Mouse (Mus musculus) midbrain, embryonic 14.5 days (tissue): ENCODE measurements around the gene Slc5a2. TPM values are rescaled to one million over a fixed set of nuclear protein-coding genes. Genes with fewer than 3 reads are reported as not detected.

ENCODE experiments used
- ATAC-seq: fragments of 200-750 bp; cut with Nextera tagmentation; 2 replicates; pipeline ENCODE4 v1.8.0; 2017; ENCODE audit warnings: moderate number of reproducible peaks, moderate library complexity; ENCODE audit not compliant: low FRiP score, low TSS enrichment
- DNase-seq: peaks from one replicate; pipeline ENCODE4 v3.0.0-alpha.2; 2015
- H3K27ac ChIP-seq: fragments of 300-500 bp; sonication (generic); replicated peaks from 2 replicates; pipeline ENCODE4 v1.5.1; 2014; ENCODE audit warnings: mild to moderate bottlenecking, low read depth, low read length, moderate library complexity
- H3K27me3 ChIP-seq: fragments of 300-500 bp; sonication (generic); 2 replicates; pipeline ENCODE4 v1.6.1; 2014; ENCODE audit warnings: low read length, control low read depth, mixed read lengths; ENCODE audit not compliant: control insufficient read depth, insufficient read depth
- H3K36me3 ChIP-seq: fragments of 300-500 bp; sonication (generic); 2 replicates; pipeline ENCODE4 v1.6.1; 2014; ENCODE audit warnings: low read length, control low read depth; ENCODE audit not compliant: control insufficient read depth, insufficient read depth
- H3K4me1 ChIP-seq: fragments of 300-500 bp; sonication (generic); 2 replicates; pipeline ENCODE4 v1.6.1; 2014; ENCODE audit warnings: mild to moderate bottlenecking, antibody characterized with exemption, low read length, control low read depth; ENCODE audit not compliant: control insufficient read depth, insufficient read depth
- H3K4me2 ChIP-seq: fragments of 300-500 bp; sonication (generic); 2 replicates; pipeline ENCODE4 v1.6.1; 2014; ENCODE audit warnings: mild to moderate bottlenecking, low read length, moderate library complexity
- H3K4me3 ChIP-seq: fragments of 300-500 bp; sonication (generic); replicated peaks from 2 replicates; pipeline ENCODE4 v1.5.1; 2014; ENCODE audit warnings: low read depth, low read length
- H3K9ac ChIP-seq: fragments of 300-500 bp; sonication (generic); replicated peaks from 2 replicates; pipeline ENCODE4 v1.6.1; 2014; ENCODE audit warnings: mild to moderate bottlenecking, low read length, moderate library complexity
- H3K9me3 ChIP-seq: fragments of 300-500 bp; sonication (generic); 2 replicates; pipeline ENCODE4 v1.6.1; 2016; ENCODE audit warnings: low read length, control low read depth, mixed read lengths; ENCODE audit not compliant: control insufficient read depth
- WGBS: fragments of 180-500 bp; shearing (Covaris S2); extraction: QIAGEN DNeasy Blood & Tissue Kit; methylation state at CpG from one replicate; pipeline ENCODE4 v1.1.7; 2014; 5-methylcytosine and 5-hydroxymethylcytosine counted together
- polyA plus RNA-seq: library from polyadenylated mRNA; unstranded; fragments of >200 nt; fragmentation: Nextera tagmentation; extraction: Ambion mirVana; gene quantifications from 2 replicates; pipeline ENCODE4 v1.2.1, GENCODE M21; 2014

The Slc5a2 gene
- polyA plus RNA-seq, 1 experiment from 2014 or later, result not detected

GRCm38 (mm10) chr7:128311263-128311662 is 45.8 kb downstream of the Slc5a2 start:
- no peak for ATAC-seq
- Histone ChIP-seq H3K9me3 (no peaks in the 10 kb centered on the region), H3K27me3 (no peaks in the 10 kb centered on the region), H3K36me3 (no peaks in the 10 kb centered on the region), H3K4me2 (no peak overlapping the region), H3K4me1 (no peaks in the 10 kb centered on the region), H3K27ac (no peak overlapping the region), H3K9ac (no peak overlapping the region), H3K4me3 (no peak overlapping the region)
- no peak for DNase-seq
- WGBS, result 75% methylated on average over 3 of the region's 3 CpGs

- ATAC-seq (no peak), DNase-seq (no peak)
- Histone ChIP-seq H3K4me3 (no peak overlapping the region), H3K27me3 (no peaks in the 10 kb centered on the region), H3K9ac (no peak overlapping the region), H3K9me3 (no peaks in the 10 kb centered on the region), H3K27ac (no peak overlapping the region), H3K4me1 (no peaks in the 10 kb centered on the region), H3K4me2 (no peak overlapping the region), H3K36me3 (no peaks in the 10 kb centered on the region)
- 83% methylated on average over 8 of the region's 8 CpGs for WGBS
These were observed 46.4 kb downstream of the Slc5a2 start for GRCm38 (mm10) chr7:128311811-128312210.

- WGBS, result 80% methylated on average over 13 of the region's 13 CpGs
These were observed 47.1 kb downstream of the Slc5a2 start for GRCm38 (mm10) chr7:128312375-128313059.

GRCm38 (mm10) chr7:128313601-128314000 is 48.1 kb downstream of the Slc5a2 start:
- H3K4me1 ChIP-seq, result no peaks in the 10 kb centered on the region
- no peak for ATAC-seq
- no peaks in the 10 kb centered on the region for H3K27me3 ChIP-seq
- H3K27ac ChIP-seq, result no peak overlapping the region
- no peak for DNase-seq
- H3K36me3 ChIP-seq, result no peaks in the 10 kb centered on the region
- no peak overlapping the region for H3K4me2 ChIP-seq
- WGBS, result 92% methylated on average over 2 of the region's 2 CpGs
- H3K4me3 ChIP-seq, result no peak overlapping the region
- no peaks in the 10 kb centered on the region for H3K9me3 ChIP-seq
- no peak overlapping the region for H3K9ac ChIP-seq

More at GRCm38 (mm10) chr7:128312375-128313059, 47.1 kb downstream of the Slc5a2 start:
- no peaks in the 10 kb centered on the region for H3K4me1 ChIP-seq
- no peak for DNase-seq
- H3K9me3 ChIP-seq, result no peaks in the 10 kb centered on the region
- no peaks in the 10 kb centered on the region for H3K36me3 ChIP-seq
- H3K27me3 ChIP-seq, result no peaks in the 10 kb centered on the region
- H3K4me3 ChIP-seq, result no peak overlapping the region
- ATAC-seq, result no peak
- no peak overlapping the region for H3K4me2 ChIP-seq
- H3K9ac ChIP-seq, result no peak overlapping the region
- H3K27ac ChIP-seq, result no peak overlapping the region

GRCm38 (mm10) chr7:128314491-128314890 is 49.0 kb downstream of the Slc5a2 start:
- no peak for ATAC-seq
- WGBS, result 78% methylated on average over 7 of the region's 7 CpGs

GRCm38 (mm10) chr7:128317011-128317410 is 51.6 kb downstream of the Slc5a2 start:
- WGBS, result 50% methylated on average over 4 of the region's 4 CpGs
- DNase-seq (no peak), ATAC-seq (no peak)
- Histone ChIP-seq H3K4me1 (no peaks in the 10 kb centered on the region), H3K4me2 (no peak overlapping the region), H3K9me3 (no peaks in the 10 kb centered on the region), H3K9ac (no peak overlapping the region), H3K36me3 (no peaks in the 10 kb centered on the region), H3K4me3 (no peak overlapping the region), H3K27ac (no peak overlapping the region), H3K27me3 (no peaks in the 10 kb centered on the region)

More at GRCm38 (mm10) chr7:128314491-128314890, 49.0 kb downstream of the Slc5a2 start:
- H3K27me3 ChIP-seq, result no peaks in the 10 kb centered on the region
- H3K4me1 ChIP-seq, result no peaks in the 10 kb centered on the region
- H3K9me3 ChIP-seq, result no peaks in the 10 kb centered on the region
- H3K27ac ChIP-seq, result no peak overlapping the region
- no peaks in the 10 kb centered on the region for H3K36me3 ChIP-seq
- no peak for DNase-seq
- no peak overlapping the region for H3K4me3 ChIP-seq
- H3K9ac ChIP-seq, result no peak overlapping the region
- no peak overlapping the region for H3K4me2 ChIP-seq

- no peak for ATAC-seq
- 89% methylated on average over 7 of the region's 7 CpGs for WGBS
These were observed 53.7 kb downstream of the Slc5a2 start for GRCm38 (mm10) chr7:128319140-128319539.

GRCm38 (mm10) chr7:128320219-128320816 is 54.9 kb downstream of the Slc5a2 start:
- Histone ChIP-seq H3K27me3 (no peaks in the 10 kb centered on the region), H3K4me1 (no peaks in the 10 kb centered on the region), H3K27ac (no peak overlapping the region), H3K9ac (no peak overlapping the region), H3K4me2 (no peak overlapping the region), H3K36me3 (no peaks in the 10 kb centered on the region), H3K9me3 (no peaks in the 10 kb centered on the region), H3K4me3 (no peak overlapping the region)
- ATAC-seq (no peak), DNase-seq (no peak)
- WGBS, result 87% methylated on average over 2 of the region's 2 CpGs

More at GRCm38 (mm10) chr7:128319140-128319539, 53.7 kb downstream of the Slc5a2 start:
- Histone ChIP-seq H3K4me1 (no peaks in the 10 kb centered on the region), H3K4me2 (no peak overlapping the region), H3K27ac (no peak overlapping the region), H3K9me3 (no peaks in the 10 kb centered on the region), H3K4me3 (no peak overlapping the region), H3K36me3 (no peaks in the 10 kb centered on the region), H3K27me3 (no peaks in the 10 kb centered on the region), H3K9ac (no peak overlapping the region)
- no peak for DNase-seq

- 75% methylated on average over 7 of the region's 7 CpGs for WGBS
- no peak overlapping the region for H3K4me3 ChIP-seq
These were observed 55.8 kb downstream of the Slc5a2 start for GRCm38 (mm10) chr7:128321260-128321659.

More at GRCm38 (mm10) chr7:128321260-128321659, 55.8 kb downstream of the Slc5a2 start:
- no peak for DNase-seq
- no peaks in the 10 kb centered on the region for H3K9me3 ChIP-seq
- no peak overlapping the region for H3K9ac ChIP-seq
- no peaks in the 10 kb centered on the region for H3K27me3 ChIP-seq
- H3K4me1 ChIP-seq, result no peaks in the 10 kb centered on the region
- H3K4me2 ChIP-seq, result no peak overlapping the region
- H3K27ac ChIP-seq, result no peak overlapping the region
- H3K36me3 ChIP-seq, result no peaks in the 10 kb centered on the region
- ATAC-seq, result no peak
